Mouse (Mus musculus): Measurements from ENCODE around the gene Fut7.

- TF ChIP-seq CTCF (IDR thresholded peaks at IDR 0.05; ENCODE audit: borderline replicate concordance, extremely low read depth, insufficient read depth, insufficient read length), result no peak
- TF ChIP-seq POLR2A (IDR thresholded peaks at IDR 0.05; ENCODE audit: borderline replicate concordance, extremely low read depth, insufficient read depth, insufficient read length, poor library complexity, severe bottlenecking), result no peak
Measured at GRCm38 (mm10) chr2:25430395-25431233, 7.5 kb downstream of the Fut7 start.
